Mouse (Mus musculus): ENCODE measurements around the gene Ankrd28. TPM values are rescaled to one million over a fixed set of nuclear protein-coding genes. Genes with fewer than 3 reads are reported as not detected.

Gene Ankrd28
- total and polyA plus RNA-seq, 2 experiments from 2014 or later = 7.3 to 28.0 TPM

- Histone ChIP-seq H3K36me3 (ENCODE audit: insufficient read depth, low read length) (no peaks in the 10 kb centered on the region), H3K4me2 (ENCODE audit: low read depth, low read length, poor library complexity, severe bottlenecking) (peak overlapping the region; percentile 84), H3K9ac (replicated peaks; ENCODE audit: low read length, poor library complexity, severe bottlenecking) (peak overlapping the region; percentile 83), H3K27me3 (ENCODE audit: insufficient read depth, low read length) (no peaks in the 10 kb centered on the region), H3K4me1 (ENCODE audit: insufficient read depth, low read length) (no peaks in the 10 kb centered on the region; the same call in 1 of the 2 replicates), H3K27ac (ENCODE audit: low read depth, low read length) (peak overlapping the region; percentile 91), H3K4me3 (ENCODE audit: low read depth, low read length) (peak overlapping the region; percentile 97), H3K9me3 (ENCODE audit: low read length) (0 out of 2 replicates have a peak, but pooled peaks cover under 1% of the 10 kb centered on the region)
- ATAC-seq (ENCODE audit: low FRiP score) (no peak), DNase-seq (ENCODE audit: low spot score) (peak; percentile 35)
- TF ChIP-seq CTCF (IDR thresholded peaks at IDR 0.05) = no peak
- 2% methylated on average over 7 of the region's 7 CpGs for WGBS
Measured at GRCm38 (mm10) chr14:31831370-31831712, 890 bp upstream of the Ankrd28 start.

DNA sequence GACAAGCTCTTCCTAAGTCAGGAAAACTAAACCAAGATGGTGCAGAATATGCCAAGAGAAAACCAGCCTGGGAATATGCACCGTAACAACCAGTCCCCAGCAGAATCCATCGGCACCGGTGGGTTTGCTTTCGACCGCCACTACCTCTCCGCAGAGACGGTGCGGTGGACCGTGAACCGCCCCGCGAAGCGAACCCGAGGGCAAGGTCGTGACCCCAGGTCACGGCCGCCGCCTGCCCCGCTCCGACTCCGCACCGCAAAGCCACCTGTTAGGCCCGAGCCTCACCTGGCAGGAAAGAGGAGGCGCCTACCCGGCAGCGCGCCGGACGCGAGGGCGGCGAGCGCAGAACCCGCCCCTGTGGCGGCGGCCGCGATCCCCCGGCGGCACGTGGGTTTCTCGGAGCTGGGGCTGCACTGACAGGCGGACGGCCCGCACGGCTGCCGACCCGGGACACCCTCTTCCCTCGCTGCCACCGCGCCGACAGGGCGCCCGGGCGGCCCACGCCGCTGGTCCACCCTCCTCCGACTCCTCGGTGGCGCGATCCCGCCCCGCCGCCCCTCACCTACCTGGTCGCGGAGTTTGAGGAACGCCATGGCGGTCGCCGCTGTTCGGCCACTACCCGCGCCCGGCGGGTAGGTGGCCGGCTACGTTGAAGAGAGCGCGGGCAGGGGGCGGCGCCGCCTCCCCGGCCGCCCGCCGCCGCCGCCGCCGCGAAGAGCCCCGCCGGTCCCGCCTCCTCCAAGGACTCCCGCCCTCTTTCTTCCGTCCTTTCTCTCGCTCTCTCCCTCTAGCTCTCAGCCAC lies 489 bp downstream of the Ankrd28 start:
- under 1% methylated on average over 71 of the region's 97 CpGs for WGBS

DNA sequence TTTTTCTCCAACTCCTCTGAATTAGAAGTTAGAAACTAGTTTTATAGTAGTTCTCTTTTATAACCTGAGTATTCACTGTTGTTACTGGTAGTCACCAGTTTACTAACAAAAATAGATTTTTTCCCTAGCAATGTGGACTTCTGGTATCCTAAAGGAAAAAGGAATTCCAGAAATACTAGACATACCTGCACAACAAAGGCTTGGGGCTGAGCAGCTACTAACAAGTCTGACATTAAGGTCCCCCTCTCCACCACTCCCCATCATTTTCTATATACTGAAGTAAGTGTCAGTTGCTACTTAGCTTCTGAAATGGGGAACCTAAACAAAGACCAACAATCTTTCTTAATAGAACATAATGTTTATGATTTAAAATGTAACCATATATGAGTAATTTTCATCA lies 3.2 kb downstream of the Ankrd28 start:
- Histone ChIP-seq H3K27me3 (ENCODE audit: insufficient read depth, low read length) (no peaks in the 10 kb centered on the region), H3K4me2 (ENCODE audit: low read depth, low read length, poor library complexity, severe bottlenecking) (no peak overlapping the region), H3K9me3 (ENCODE audit: low read length) (no peaks in the 10 kb centered on the region), H3K27ac (ENCODE audit: low read depth, low read length) (no peak overlapping the region), H3K4me3 (ENCODE audit: low read depth, low read length) (no peak overlapping the region), H3K36me3 (ENCODE audit: insufficient read depth, low read length) (no peaks in the 10 kb centered on the region), H3K9ac (replicated peaks; ENCODE audit: low read length, poor library complexity, severe bottlenecking) (no peak overlapping the region), H3K4me1 (ENCODE audit: insufficient read depth, low read length) (no peaks in the 10 kb centered on the region; the same call in 1 of the 2 replicates)
- no peak for DNase-seq (ENCODE audit: low spot score)
- no peak for TF ChIP-seq CTCF (IDR thresholded peaks at IDR 0.05)
- ATAC-seq (ENCODE audit: low FRiP score) = no peak

More for the DNA sequence above, 489 bp downstream of the Ankrd28 start:
- TF ChIP-seq CTCF (IDR thresholded peaks at IDR 0.05) = no peak
- Histone ChIP-seq H3K4me3 (ENCODE audit: low read depth, low read length) (peak overlapping the region; percentile 97), H3K27ac (ENCODE audit: low read depth, low read length) (peak overlapping the region; percentile 91), H3K9ac (replicated peaks; ENCODE audit: low read length, poor library complexity, severe bottlenecking) (peak overlapping the region; percentile 83), H3K4me1 (ENCODE audit: insufficient read depth, low read length) (no peaks in the 10 kb centered on the region; the same call in 1 of the 2 replicates), H3K4me2 (ENCODE audit: low read depth, low read length, poor library complexity, severe bottlenecking) (peak overlapping the region; percentile 84), H3K27me3 (ENCODE audit: insufficient read depth, low read length) (no peaks in the 10 kb centered on the region), H3K9me3 (ENCODE audit: low read length) (no peaks in the 10 kb centered on the region), H3K36me3 (ENCODE audit: insufficient read depth, low read length) (no peaks in the 10 kb centered on the region)
- peak; percentile 26 for DNase-seq (ENCODE audit: low spot score)
- ATAC-seq (ENCODE audit: low FRiP score) = 0 out of 2 replicates have a peak, but pooled peaks have one; percentile 11

GRCm38 (mm10) chr14:31809942-31810341 lies 20.5 kb downstream of the Ankrd28 start:
- ATAC-seq (ENCODE audit: low FRiP score) (no peak), DNase-seq (ENCODE audit: low spot score) (no peak)
- TF ChIP-seq CTCF (IDR thresholded peaks at IDR 0.05) = peak; percentile 56
- no peaks in the 10 kb centered on the region for H3K36me3 ChIP-seq (ENCODE audit: insufficient read depth, low read length)
- no peak overlapping the region for H3K4me2 ChIP-seq (ENCODE audit: low read depth, low read length, poor library complexity, severe bottlenecking)
- no peak overlapping the region for H3K9ac ChIP-seq (replicated peaks; ENCODE audit: low read length, poor library complexity, severe bottlenecking)
- WGBS = 93% methylated on average over 5 of the region's 5 CpGs
- H3K27ac ChIP-seq (ENCODE audit: low read depth, low read length) = no peak overlapping the region
- H3K4me3 ChIP-seq (ENCODE audit: low read depth, low read length) = no peak overlapping the region
- H3K4me1 ChIP-seq (ENCODE audit: insufficient read depth, low read length) = no peaks in the 10 kb centered on the region
- no peaks in the 10 kb centered on the region for H3K27me3 ChIP-seq (ENCODE audit: insufficient read depth, low read length)
- H3K9me3 ChIP-seq (ENCODE audit: low read length) = no peaks in the 10 kb centered on the region

- Histone ChIP-seq H3K9ac (replicated peaks; ENCODE audit: low read length, poor library complexity, severe bottlenecking) (no peak overlapping the region), H3K27me3 (ENCODE audit: insufficient read depth, low read length) (no peaks in the 10 kb centered on the region), H3K4me2 (ENCODE audit: low read depth, low read length, poor library complexity, severe bottlenecking) (no peak overlapping the region), H3K36me3 (ENCODE audit: insufficient read depth, low read length) (no peaks in the 10 kb centered on the region), H3K9me3 (ENCODE audit: low read length) (no peaks in the 10 kb centered on the region), H3K4me3 (ENCODE audit: low read depth, low read length) (no peak overlapping the region), H3K4me1 (ENCODE audit: insufficient read depth, low read length) (no peaks in the 10 kb centered on the region), H3K27ac (ENCODE audit: low read depth, low read length) (no peak overlapping the region)
- no peak for ATAC-seq (ENCODE audit: low FRiP score)
- TF ChIP-seq CTCF (IDR thresholded peaks at IDR 0.05) = no peak
- no peak for DNase-seq (ENCODE audit: low spot score)
- 15% methylated on average over 2 of the region's 2 CpGs for WGBS
Measured at GRCm38 (mm10) chr14:31803791-31804190, 26.7 kb downstream of the Ankrd28 start.

DNA sequence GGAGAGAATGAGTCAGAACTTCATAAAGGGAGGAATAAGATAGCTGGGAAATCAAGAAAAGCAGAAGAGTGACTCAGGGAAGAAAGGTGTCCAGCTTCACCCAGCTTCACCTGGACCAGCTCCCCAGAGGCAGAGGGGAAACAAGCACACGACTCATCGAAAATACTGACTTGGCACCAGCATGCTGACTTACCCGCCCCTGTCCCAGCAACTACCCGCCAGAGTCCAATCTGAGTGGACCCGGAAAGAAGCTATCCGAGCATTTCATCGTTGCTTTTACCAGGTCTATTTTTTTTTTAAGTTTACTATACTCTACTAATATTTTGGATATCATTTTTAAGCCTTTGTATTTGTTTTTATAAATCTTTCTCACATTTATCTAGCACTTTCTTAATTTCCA lies 29.5 kb downstream of the Ankrd28 start:
- ATAC-seq (ENCODE audit: low FRiP score) (no peak), DNase-seq (ENCODE audit: low spot score) (no peak)
- no peaks in the 10 kb centered on the region for H3K4me1 ChIP-seq (ENCODE audit: insufficient read depth, low read length)
- H3K9ac ChIP-seq (replicated peaks; ENCODE audit: low read length, poor library complexity, severe bottlenecking) = no peak overlapping the region
- no peaks in the 10 kb centered on the region for H3K36me3 ChIP-seq (ENCODE audit: insufficient read depth, low read length)
- WGBS = 88% methylated on average over 7 of the region's 7 CpGs
- TF ChIP-seq CTCF (IDR thresholded peaks at IDR 0.05) = no peak
- H3K9me3 ChIP-seq (ENCODE audit: low read length) = no peaks in the 10 kb centered on the region
- no peaks in the 10 kb centered on the region for H3K27me3 ChIP-seq (ENCODE audit: insufficient read depth, low read length)
- H3K4me2 ChIP-seq (ENCODE audit: low read depth, low read length, poor library complexity, severe bottlenecking) = no peak overlapping the region
- H3K4me3 ChIP-seq (ENCODE audit: low read depth, low read length) = no peak overlapping the region
- H3K27ac ChIP-seq (ENCODE audit: low read depth, low read length) = no peak overlapping the region
